Mouse (Mus musculus) thymus, postnatal 4 days (tissue): ENCODE measurements at regions not wholly inside any gene's neighbourhood (a gene's known extent, or its start where the extent isn't known, plus 50 kb on each side); places are given as distances from the start of the nearest gene placed in this dataset.
"Not testable (repeated sequence)": the region's sequence is repeated elsewhere in the genome, so short reads cannot be mapped to it uniquely, and the experiment has no call there.

ENCODE experiments used
- DNase-seq: peaks from one replicate; pipeline ENCODE4 v3.0.0; 2021

GRCm38 (mm10) chr14:104208040-104208816 is 259.6 kb downstream of the Pou4f1 start:
- DNase-seq: no peak

GRCm38 (mm10) chr14:104206602-104207001 is 261.2 kb downstream of the Pou4f1 start:
- no peak for DNase-seq

- no peak for DNase-seq
These were observed 264.4 kb downstream of the Pou4f1 start for GRCm38 (mm10) chr14:104203239-104203986.

- DNase-seq: no peak
These were observed 274.6 kb downstream of the Pou4f1 start for GRCm38 (mm10) chr14:104193198-104193597.

GRCm38 (mm10) chr14:104175122-104175521 is 292.7 kb downstream of the Pou4f1 start:
- no peak for DNase-seq

GRCm38 (mm10) chr14:104146841-104147240 is 302.6 kb upstream of the Ednrb start:
- peak; percentile 20 for DNase-seq

GRCm38 (mm10) chr14:104145395-104145794 is 301.2 kb upstream of the Ednrb start:
- no peak for DNase-seq

- no peak for DNase-seq
These were observed 271.1 kb upstream of the Ednrb start for GRCm38 (mm10) chr14:104114986-104115951.

GRCm38 (mm10) chr14:104114182-104114581 is 270.0 kb upstream of the Ednrb start:
- DNase-seq: no peak

- DNase-seq: no peak
These were observed 269.2 kb upstream of the Ednrb start for GRCm38 (mm10) chr14:104113448-104113847.

- DNase-seq: no peak
These were observed 242.2 kb upstream of the Ednrb start for GRCm38 (mm10) chr14:104086381-104086780.

- not testable (repeated sequence) for DNase-seq
These were observed 220.0 kb upstream of the Ednrb start for GRCm38 (mm10) chr14:104064199-104064598.

- no peak for DNase-seq
These were observed 209.5 kb upstream of the Ednrb start for GRCm38 (mm10) chr14:104053697-104054096.

- DNase-seq: peak; percentile 48
These were observed 194.6 kb upstream of the Ednrb start for GRCm38 (mm10) chr14:104038628-104039325.

- no peak for DNase-seq
These were observed 189.4 kb upstream of the Ednrb start for GRCm38 (mm10) chr14:104033606-104034005.

GRCm38 (mm10) chr14:104030784-104031470 is 186.7 kb upstream of the Ednrb start:
- DNase-seq: no peak

GRCm38 (mm10) chr14:104029668-104030530 is 185.7 kb upstream of the Ednrb start:
- no peak for DNase-seq

- DNase-seq: no peak
These were observed 183.7 kb upstream of the Ednrb start for GRCm38 (mm10) chr14:104027900-104028285.

- peak; percentile 18 for DNase-seq
These were observed 183.1 kb upstream of the Ednrb start for GRCm38 (mm10) chr14:104027077-104027899.

GRCm38 (mm10) chr14:104008538-104008937 is 164.3 kb upstream of the Ednrb start:
- no peak for DNase-seq
